Mouse (Mus musculus) spleen, postnatal 10 days (tissue): Measurements from ENCODE around the gene Etnk2.

ENCODE experiments used
- DNase-seq, 2 experiments: peaks; one replicate each; pipeline ENCODE4 v3.0.0; 2021 to 2022; ENCODE audit warnings: low spot score in 2 of 2

Etnk2 gene

GRCm38 (mm10) chr1:133382552-133383155, 19.3 kb downstream of the Etnk2 start:
- DNase-seq = no peak

GRCm38 (mm10) chr1:133383157-133383783, 19.9 kb downstream of the Etnk2 start:
- no peak for DNase-seq

DNA sequence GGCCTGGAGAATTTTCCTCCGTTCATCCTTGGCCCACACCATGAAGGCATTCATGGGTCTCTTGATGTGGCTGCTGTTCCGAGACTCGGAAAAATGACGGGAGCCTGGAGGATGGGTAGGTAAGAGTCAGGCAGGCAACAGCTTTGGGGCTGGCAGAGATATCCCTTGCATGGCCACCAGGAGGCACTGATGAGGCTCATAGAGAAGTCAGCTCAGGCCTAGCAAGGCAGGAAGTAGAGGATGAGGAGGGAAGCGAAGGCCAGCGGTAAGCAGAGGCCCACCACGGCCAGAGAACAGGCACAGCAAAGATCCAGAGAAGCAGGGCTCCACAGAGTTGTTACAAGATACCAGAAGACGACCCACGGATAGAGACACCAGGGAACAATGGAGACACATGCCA, 22.1 kb downstream of the Etnk2 start:
- DNase-seq = peak; percentile 68 to 86

DNA sequence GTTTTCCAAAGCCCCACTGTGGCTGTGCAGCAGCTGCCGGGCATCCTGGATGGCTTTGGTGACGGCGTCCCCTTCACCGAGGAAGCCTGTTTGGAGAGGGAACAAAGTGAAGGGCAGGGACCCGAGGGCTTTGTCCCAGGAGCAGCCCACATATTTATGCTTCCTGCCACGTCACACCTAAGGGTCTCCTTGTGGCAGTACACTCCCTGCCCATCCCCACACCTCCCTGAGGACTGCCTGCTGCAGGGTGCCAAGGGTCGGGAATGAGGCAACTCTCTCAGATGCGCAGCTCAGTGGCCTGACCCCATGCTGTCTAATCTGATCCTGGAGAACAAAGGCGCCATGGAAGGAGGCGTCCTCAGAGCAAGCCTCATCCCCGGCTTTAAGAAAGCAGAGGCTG, 22.8 kb downstream of the Etnk2 start:
- no peak for DNase-seq

- no peak for DNase-seq
Measured at GRCm38 (mm10) chr1:133387539-133388268, 24.3 kb downstream of the Etnk2 start.

DNA sequence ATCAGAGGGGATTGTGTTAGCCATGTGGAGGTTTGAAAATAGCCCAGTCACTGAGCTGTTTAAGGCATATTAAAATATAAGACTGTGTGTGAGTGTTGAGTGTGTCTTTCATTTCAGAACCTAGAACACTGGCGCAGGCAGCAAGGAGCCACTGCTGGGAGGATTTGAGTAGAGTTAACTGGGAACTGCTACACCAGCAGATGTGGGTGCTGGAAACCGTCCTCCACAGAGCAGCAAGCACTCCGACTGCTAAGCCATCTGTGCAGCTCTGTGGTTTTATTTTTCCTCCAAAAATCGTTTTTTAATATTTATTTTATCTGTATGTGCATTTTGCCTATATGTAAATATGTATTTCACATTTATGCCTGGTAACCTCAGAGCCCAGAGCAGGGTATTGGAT, 31.3 kb downstream of the Etnk2 start:
- DNase-seq = no peak

- no peak for DNase-seq
Measured at GRCm38 (mm10) chr1:133396693-133397092, 33.3 kb downstream of the Etnk2 start.

GRCm38 (mm10) chr1:133397094-133397482, 33.7 kb downstream of the Etnk2 start:
- DNase-seq = no peak

- DNase-seq = no peak
Measured at GRCm38 (mm10) chr1:133397483-133398237, 34.3 kb downstream of the Etnk2 start.

GRCm38 (mm10) chr1:133400014-133400725, 36.8 kb downstream of the Etnk2 start:
- no peak for DNase-seq

- DNase-seq = no peak
Measured at GRCm38 (mm10) chr1:133404005-133404404, 40.6 kb downstream of the Etnk2 start.

DNA sequence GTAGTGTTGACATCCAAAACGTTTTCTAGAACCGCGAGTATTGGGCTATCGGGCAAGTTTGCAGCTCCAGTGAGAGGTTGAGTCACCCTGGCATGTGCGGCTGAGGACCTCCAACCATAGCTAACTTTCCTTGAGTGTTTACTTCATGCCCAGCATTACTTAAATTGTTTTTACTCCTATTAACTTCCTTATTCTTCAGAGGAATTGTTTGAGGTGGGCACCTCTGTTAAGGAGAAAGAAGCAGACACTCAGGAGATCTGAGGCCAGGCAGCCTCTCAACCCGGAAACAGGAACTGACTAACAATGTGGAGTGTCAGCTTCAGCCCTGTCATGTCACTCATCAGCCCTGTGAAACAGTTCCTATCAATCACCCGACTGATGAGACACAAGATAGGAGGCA, 43.2 kb downstream of the Etnk2 start:
- no peak for DNase-seq

- no peak for DNase-seq
Measured at GRCm38 (mm10) chr1:133407436-133407835, 44.1 kb downstream of the Etnk2 start.

GRCm38 (mm10) chr1:133408321-133408720, 44.9 kb downstream of the Etnk2 start:
- no peak for DNase-seq

DNA sequence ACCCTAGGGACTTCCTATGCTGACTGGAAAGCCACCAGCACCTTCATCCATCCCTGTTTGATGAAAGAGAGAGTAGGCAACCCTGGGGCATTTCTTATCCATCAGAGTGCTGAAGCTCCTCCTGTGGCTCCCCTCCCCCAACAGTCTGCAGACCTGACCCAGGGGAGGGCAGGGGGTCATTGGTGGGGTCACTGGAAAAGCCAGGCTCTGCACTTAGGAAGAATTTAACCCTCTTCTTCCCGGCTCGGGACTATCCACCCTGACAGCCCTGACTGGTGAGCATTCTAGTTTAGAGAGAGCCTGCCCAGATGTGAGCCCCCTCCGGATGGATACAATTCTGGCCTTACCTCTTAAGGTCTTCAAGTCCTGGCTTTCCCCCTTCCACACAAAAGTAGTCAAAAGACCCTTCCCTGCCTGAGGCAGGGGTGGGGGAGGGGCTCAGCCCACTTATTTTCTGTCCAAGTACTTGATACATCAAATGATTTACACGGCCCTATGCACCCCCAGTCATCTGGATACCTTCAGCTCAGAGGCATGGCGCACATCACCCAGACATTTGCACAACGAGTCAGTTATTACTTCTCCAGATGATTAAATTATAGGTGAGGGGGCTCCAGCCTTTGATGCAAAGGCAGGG, 45.6 kb downstream of the Etnk2 start:
- no peak for DNase-seq

DNA sequence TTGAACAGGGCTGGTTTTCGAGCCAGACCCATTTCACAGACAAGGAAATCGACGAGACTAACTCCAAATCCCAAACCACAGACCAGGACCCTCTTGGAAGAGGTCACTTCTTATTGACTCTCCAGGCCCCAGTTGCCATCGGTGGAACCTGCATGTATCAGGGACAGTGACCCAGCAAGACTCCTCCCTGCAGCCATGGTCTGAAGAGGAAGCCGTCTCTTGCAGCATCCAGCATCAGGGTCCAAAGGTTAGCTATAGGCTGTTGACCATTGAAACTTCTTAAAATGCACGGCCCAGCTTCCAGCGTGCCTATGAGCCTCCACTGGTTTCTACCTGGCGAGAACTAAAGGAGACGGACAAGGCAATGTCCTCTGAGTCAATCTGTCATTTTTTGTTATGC, 46.4 kb downstream of the Etnk2 start:
- no peak for DNase-seq

DNA sequence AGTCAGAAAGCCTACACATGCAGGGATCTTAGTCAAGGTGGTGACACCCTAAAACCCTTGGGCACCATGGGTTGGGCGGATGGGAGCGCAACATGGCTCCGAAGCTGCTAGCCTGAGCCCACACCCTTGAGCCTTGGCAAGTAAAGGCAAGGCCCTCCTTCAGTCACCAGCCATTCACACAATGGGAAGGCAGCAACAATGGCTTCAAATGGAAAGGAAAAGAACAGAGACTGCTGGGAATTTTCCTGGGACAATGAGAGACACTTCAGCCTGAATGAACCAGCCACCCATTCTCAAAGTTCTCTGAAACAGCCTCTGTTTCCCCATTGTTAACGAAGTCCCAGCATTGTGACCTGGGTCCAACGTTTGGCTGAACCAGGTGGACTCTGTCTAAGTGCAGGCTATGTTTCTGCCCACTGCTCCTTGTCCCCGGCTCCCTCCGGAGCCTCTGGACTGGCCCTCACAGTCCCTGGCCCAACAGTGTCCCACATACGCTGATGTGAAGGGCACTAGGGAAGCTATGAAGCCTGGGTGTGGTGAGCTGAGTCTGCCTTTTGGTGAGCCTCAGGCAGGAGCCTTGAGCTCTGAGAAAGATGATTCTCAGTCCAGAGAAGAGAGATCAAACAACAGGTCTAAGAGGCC, 48.3 kb downstream of the Etnk2 start:
- DNase-seq = no peak

GRCm38 (mm10) chr1:133412941-133413340, 49.6 kb downstream of the Etnk2 start:
- DNase-seq = no peak

DNA sequence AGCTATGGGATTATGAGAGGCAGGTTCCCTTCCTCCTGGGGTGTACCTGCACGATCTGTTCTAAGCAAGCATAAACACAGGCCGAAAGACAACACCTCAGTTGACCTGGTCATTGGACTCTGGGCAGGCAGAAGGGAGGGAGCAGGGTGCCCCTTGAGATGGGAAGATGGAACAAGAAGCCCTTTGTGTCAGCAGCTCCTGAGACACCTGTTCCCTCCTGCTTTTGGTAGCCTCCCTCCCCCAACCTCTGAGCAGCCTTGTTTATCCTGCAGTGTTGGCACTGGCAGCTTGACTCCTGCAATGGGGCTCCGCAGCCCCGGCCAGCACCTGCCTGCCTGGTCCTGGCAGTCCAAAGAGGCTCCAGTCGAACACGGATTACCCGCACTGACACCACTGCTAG, 51.7 kb downstream of the Etnk2 start:
- no peak for DNase-seq

DNA sequence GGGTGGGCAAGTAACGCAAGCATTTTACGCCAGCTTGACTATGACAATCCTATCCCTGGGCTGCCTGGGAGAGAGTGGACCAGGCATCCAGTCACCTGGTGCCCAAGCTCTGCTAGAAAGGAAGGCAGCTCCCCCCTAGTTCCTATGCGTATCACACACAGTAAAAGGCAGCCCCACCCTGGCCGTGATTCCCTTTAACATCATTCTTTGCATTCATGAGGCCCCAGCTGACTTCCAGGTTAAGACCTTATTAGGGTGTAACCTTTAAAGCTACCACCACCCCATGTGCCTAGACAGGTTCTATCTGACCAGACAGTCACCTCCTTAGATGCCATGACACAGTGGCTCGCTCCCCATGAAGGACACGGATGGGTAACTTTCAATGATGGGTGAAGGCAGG, 52.1 kb downstream of the Etnk2 start:
- DNase-seq = no peak

GRCm38 (mm10) chr1:133416472-133416871, 53.1 kb downstream of the Etnk2 start:
- DNase-seq = no peak
